Mouse (Mus musculus) bone marrow macrophage, adult 2 months (primary cell): ENCODE results near the gene Gtpbp6. TPM values are rescaled to one million over a fixed set of nuclear protein-coding genes. Genes with fewer than 3 reads are reported as not detected.
"Not testable (repeated sequence)": the region's sequence is repeated elsewhere in the genome, so short reads cannot be mapped to it uniquely, and the experiment has no call there.

Experiments
- H3K27ac ChIP-seq: 2 replicates; pipeline ENCODE4 v1.5.1; 2012; ENCODE audit warnings: low read depth, low read length; ENCODE audit not compliant: insufficient read depth
- H3K4me1 ChIP-seq: 2 replicates; pipeline ENCODE4 v1.6.1; 2012; ENCODE audit warnings: low read length; ENCODE audit not compliant: control insufficient read depth, insufficient read depth
- H3K4me3 ChIP-seq: 2 replicates; pipeline ENCODE4 v1.5.1; 2012; ENCODE audit warnings: mild to moderate bottlenecking, low read length, moderate library complexity; ENCODE audit not compliant: insufficient read depth
- CTCF ChIP-seq: IDR thresholded peaks from 2 replicates; pipeline ENCODE4 v1.5.1; 2012; ENCODE audit warnings: low read depth, mild to moderate bottlenecking, low read length, moderate library complexity
- POLR2A ChIP-seq: IDR thresholded peaks from 2 replicates; pipeline ENCODE4 v1.6.1; 2012; ENCODE audit warnings: mild to moderate bottlenecking, low read depth, low read length, borderline replicate concordance
- polyA plus RNA-seq: library from polyadenylated mRNA; stranded (reverse); fragments of >200 nt; gene quantifications from 2 replicates; pipeline ENCODE4 v1.2.4, GENCODE M21; 2012; ENCODE audit not compliant: missing spikeins, insufficient read depth, insufficient read length

Gene Gtpbp6
- polyA plus RNA-seq, 1 experiment, result 26.0 TPM

- Histone ChIP-seq H3K4me3 (peak overlapping the region; percentile 24), H3K4me1 (peaks cover 3% of the 10 kb centered on the region; the same call in 1 of the 2 replicates), H3K27ac (no peak overlapping the region)
- TF ChIP-seq CTCF (no peak), POLR2A (no peak)
Observed at GRCm38 (mm10) chr5:110100921-110101631, 6.9 kb downstream of the Gtpbp6 start.

- Histone ChIP-seq H3K4me1 (peaks cover 6% of the 10 kb centered on the region), H3K4me3 (no peak within 1 kb of the TSS), H3K27ac (no peak within 1 kb of the TSS)
- TF ChIP-seq CTCF, result no peak
- TF ChIP-seq POLR2A, result no peak
Observed at GRCm38 (mm10) chr5:110099656-110100580, 8.1 kb downstream of the Gtpbp6 start, which contains the start of gene Plcxd1. Gene Plcxd1, plus strand, starts transcription at chr5:110099969.

DNA sequence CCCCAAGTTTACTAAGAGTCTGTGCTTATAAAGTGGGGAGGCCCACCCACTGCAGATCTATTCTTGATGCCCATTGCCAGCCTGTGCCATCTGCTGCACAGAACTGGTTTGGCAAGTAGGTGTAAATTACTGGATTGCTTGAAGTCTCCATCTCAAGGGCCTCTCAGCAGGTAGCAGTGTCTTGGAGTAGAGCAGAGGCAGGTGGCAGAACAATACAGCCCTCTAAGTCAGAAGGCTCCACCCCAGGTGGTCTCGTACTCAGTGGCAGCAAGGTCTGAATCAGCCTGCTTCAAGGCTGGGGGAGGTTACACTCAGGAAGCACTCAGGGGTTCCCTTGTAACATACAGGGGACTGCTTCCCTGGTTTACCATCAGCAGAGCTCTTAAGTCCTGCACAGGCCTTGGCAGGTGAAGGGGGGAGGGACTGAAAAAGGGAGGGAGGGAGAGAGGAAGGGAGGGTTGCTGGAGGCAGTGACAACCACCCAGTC lies 9.0 kb downstream of the Gtpbp6 start:
- peaks cover 6% of the 10 kb centered on the region for H3K4me1 ChIP-seq
- no peak overlapping the region for H3K4me3 ChIP-seq
- no peak overlapping the region for H3K27ac ChIP-seq
- no peak for TF ChIP-seq POLR2A
- TF ChIP-seq CTCF, result no peak

- TF ChIP-seq CTCF, result no peak
- no peak for TF ChIP-seq POLR2A
- Histone ChIP-seq H3K4me3 (peak overlapping the region; percentile 62), H3K27ac (peak overlapping the region; percentile 59), H3K4me1 (peaks cover 3% of the 10 kb centered on the region)
Observed at GRCm38 (mm10) chr5:110094847-110095213, 13.2 kb downstream of the Gtpbp6 start.

DNA sequence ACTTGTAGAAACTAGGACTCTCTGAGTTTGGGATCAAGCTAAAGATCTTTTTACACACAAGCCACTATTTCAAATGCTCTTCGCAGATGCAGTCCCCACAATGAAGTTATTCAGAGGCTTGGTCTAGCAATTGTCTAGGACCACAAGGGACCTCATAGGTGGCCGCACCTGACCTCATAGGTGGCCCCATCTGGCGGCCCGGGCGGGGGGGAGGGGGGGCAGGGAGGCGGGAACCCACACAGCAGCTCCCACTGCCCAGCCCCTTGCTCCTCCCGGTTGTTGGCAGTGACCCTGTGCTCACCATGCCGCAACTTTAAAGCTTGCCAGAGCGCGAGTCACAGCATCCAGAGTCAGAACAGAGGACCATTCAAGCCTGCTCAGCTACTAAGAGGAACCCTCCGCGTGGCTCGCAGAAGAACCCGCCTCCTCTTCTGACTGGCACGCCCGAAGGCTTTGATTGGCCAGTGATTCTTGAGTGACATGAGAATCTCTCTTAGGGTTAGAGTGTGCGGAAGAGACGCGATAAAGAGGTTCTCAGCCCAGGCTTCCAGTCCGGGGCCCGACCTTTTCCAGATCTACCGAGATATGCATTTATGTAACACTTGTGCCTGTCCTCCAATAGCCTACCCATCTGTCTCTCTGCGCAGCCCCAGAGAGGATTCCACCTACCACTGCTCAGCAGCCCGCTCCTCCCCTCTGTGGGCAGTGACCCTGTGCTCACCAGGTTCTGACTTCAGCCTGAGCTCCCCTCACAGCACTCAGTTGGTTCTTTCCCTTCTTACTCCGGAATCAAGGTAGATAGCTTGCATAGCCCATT lies 13.8 kb downstream of the Gtpbp6 start, which contains the start of gene Gm35315:
TSS of gene Gm35315 (minus strand) at position 391 of the 817 bp plus-strand sequence.
- Histone ChIP-seq H3K27ac (peak within 1 kb of the TSS; percentile 59), H3K4me3 (peak within 1 kb of the TSS; percentile 62), H3K4me1 (peaks cover 3% of the 10 kb centered on the region)
- TF ChIP-seq POLR2A, result no peak
- no peak for TF ChIP-seq CTCF

GRCm38 (mm10) chr5:110091546-110091945 lies 16.5 kb downstream of the Gtpbp6 start:
- H3K4me1 ChIP-seq, result peaks cover 3% of the 10 kb centered on the region
- H3K27ac ChIP-seq, result no peak overlapping the region
- H3K4me3 ChIP-seq, result no peak overlapping the region
- TF ChIP-seq CTCF (no peak), POLR2A (no peak)

- H3K27ac ChIP-seq, result no peak overlapping the region
- H3K4me1 ChIP-seq, result no peaks in the 10 kb centered on the region
- no peak for TF ChIP-seq CTCF
- TF ChIP-seq POLR2A, result no peak
- no peak overlapping the region for H3K4me3 ChIP-seq
Observed at GRCm38 (mm10) chr5:110086161-110086866, 21.7 kb downstream of the Gtpbp6 start.

DNA sequence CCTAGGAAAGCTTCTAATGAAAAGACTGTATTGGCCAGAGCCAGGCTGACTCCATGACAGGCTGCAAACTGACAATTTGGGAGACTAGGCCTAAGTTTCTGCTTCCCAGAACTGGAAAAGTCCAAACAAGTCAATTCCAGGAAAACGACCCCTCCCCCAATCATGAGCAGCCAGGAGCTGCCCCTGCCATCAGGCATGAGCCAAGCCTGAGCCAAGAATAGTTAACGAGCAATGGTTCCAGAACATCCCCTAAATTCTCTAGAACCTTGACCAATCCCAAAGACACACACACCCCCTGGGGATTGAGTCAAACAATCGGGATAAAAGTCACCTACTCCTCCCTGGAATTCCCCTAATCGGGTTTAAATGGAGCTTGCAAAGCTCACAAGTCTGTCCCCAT lies 25.0 kb downstream of the Gtpbp6 start:
- no peak for TF ChIP-seq POLR2A
- Histone ChIP-seq H3K4me1 (no peaks in the 10 kb centered on the region), H3K27ac (no peak overlapping the region), H3K4me3 (no peak overlapping the region)

GRCm38 (mm10) chr5:110072413-110072812 lies 35.6 kb downstream of the Gtpbp6 start, which contains the start of gene Gm17655:
Gene Gm17655, minus strand, starts transcription at chr5:110072513.
- not testable (repeated sequence) for H3K4me1 ChIP-seq, H3K27ac ChIP-seq, H3K4me3 ChIP-seq
